Mouse (Mus musculus) lung, postnatal 14 days (tissue): ENCODE data around the gene Mybph.

ENCODE experiments used
- DNase-seq: peaks from one replicate; pipeline ENCODE4 v3.0.0; 2021

Mybph gene

DNA sequence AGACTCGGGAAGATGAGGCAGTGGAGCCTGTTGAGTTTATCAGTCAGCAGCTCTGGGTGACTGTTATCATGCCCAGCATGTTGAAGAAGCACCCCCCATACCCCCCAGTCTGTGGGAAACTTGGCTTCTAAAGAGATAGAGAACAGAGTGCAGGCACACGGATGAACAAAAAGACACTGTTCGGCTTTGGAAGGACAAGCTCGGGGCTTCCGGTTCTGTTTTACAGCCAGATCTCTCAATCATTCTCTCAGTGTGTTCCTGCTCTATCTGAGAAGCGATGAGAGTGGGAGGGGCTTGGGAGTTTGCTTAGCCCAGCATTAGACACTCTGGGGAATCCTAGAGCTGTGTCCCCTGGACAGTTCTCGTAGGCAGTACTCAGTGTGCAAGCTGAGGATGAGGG, 20.2 kb downstream of the Mybph start:
- DNase-seq, result no peak

GRCm38 (mm10) chr1:134215059-134215458, 21.8 kb downstream of the Mybph start:
- no peak for DNase-seq

DNA sequence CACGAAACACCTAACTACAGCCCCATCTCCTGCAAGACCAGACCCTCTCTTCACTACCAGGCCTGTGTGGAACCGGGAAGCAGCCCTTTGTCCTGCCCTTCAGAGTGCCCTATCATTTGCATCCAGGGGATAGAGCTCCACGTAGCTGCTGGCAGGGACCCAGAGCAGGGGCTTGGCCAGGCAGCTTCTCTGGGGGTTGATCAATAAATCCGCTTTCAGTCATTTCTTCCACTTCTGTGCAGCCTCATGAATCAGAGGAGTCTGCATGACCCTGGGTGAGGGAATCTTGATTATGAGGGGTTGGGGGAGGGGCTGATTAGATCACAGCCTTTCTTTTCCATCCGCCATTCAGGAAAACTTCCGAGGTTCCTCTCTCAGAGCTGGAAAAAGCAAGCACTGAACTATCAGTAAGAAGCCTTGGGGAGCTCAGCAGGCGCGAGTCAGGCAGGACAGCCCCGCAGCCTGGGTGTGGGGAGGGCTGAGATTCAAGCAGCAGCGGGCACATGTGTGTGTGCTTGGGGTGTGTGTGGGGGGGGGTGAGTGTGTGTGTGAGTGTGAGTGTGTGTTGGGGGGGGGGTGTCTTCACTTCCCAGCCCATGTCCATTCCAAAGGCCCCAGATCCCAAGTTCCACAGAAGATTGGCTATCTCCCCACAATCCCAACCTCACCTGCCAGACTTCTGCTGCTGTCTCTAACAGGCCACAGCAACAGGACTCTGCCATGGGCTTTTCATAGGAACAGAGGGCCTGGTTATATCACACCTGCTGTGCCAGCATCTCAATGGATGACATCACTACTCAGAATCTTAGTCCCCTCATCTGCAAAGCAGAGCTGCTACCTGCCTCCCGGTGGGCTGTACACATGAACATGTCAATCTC, 22.7 kb downstream of the Mybph start:
- DNase-seq, result no peak

DNA sequence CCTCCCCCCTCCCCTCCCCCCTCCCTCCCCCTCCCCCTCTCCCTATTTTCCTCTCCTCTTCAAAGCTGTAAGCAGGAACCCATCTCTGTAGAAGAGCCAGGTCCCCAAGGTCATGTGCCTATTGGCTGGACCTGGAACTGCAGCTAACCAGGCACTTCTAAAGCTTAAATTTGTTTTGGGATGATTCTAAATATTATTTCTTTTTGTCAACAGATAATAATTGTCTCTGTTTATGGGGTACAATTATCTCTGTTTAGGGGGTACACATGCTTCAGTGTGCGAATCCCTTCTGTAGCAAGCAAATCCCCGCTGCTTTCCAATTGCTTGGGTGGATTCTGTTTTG, 23.4 kb downstream of the Mybph start:
- no peak for DNase-seq

DNA sequence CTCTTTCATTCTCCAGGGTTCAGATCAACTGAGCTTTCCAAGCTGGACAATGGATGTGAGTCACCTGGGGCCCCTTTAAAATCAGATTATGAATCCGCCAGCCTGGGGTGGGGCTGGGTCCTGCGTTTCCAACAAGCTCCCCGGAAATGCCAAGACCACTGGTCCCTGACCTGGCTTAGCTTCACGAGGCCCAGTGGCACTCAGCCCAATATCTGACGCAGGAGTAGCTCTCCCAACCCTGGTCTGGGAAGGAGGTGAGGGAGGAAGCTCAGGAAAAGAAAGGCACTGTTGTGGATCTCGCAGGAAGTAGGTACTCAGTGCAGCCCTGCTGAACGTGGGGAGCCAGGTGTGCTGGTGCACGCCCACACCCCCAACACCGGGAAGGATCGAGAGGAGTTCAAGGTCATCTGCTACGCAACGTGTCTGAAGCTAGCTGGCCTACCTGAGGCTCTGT, 23.8 kb downstream of the Mybph start:
- no peak for DNase-seq

DNA sequence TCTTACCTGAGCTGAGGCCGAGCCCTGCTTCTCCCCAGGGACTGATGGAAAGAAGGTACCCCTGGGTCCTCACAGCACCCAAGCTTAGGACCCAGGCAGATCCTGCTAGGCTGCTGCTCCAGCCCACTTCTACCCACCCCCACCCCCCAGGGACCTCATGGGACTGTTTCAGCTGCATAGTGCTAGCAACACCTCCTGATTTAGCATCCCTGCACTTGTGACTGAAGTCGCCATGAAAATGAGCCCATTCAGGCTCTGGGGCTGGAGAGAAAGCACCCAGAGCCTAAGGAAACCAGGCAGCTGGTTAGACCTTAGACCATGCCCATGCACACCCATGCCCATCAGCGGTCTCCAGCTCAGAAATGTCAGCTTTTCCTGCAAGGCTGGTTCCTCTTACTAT, 24.7 kb downstream of the Mybph start:
- no peak for DNase-seq

GRCm38 (mm10) chr1:134219608-134220007, 26.4 kb downstream of the Mybph start:
- DNase-seq, result no peak

GRCm38 (mm10) chr1:134221172-134221571, 27.9 kb downstream of the Mybph start:
- DNase-seq, result no peak

- DNase-seq, result peak; percentile 55
Measured at GRCm38 (mm10) chr1:134222122-134223055, 29.1 kb downstream of the Mybph start.

- no peak for DNase-seq
Measured at GRCm38 (mm10) chr1:134224649-134225227, 31.5 kb downstream of the Mybph start.

- DNase-seq, result no peak
Measured at GRCm38 (mm10) chr1:134225375-134225774, 32.1 kb downstream of the Mybph start.

DNA sequence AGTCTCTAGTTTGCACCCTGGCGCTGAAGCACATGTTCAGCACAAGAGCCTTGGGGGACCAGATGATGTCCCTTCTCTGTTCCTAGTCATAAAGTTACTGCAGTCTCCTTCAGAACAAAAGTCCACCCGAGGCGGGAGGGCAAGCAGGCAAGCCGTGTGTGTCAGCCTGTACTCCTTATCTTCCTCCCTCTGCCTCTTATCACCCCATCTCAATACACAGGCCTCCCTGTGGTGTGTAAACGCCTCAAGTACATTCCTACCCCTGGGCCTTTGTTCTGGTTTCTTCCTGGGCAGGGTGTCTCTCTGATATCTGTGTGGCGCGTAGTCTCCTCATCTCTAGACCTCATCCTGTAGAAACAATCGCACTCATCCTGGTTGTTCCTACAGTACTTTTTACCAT, 33.5 kb downstream of the Mybph start:
- no peak for DNase-seq

DNA sequence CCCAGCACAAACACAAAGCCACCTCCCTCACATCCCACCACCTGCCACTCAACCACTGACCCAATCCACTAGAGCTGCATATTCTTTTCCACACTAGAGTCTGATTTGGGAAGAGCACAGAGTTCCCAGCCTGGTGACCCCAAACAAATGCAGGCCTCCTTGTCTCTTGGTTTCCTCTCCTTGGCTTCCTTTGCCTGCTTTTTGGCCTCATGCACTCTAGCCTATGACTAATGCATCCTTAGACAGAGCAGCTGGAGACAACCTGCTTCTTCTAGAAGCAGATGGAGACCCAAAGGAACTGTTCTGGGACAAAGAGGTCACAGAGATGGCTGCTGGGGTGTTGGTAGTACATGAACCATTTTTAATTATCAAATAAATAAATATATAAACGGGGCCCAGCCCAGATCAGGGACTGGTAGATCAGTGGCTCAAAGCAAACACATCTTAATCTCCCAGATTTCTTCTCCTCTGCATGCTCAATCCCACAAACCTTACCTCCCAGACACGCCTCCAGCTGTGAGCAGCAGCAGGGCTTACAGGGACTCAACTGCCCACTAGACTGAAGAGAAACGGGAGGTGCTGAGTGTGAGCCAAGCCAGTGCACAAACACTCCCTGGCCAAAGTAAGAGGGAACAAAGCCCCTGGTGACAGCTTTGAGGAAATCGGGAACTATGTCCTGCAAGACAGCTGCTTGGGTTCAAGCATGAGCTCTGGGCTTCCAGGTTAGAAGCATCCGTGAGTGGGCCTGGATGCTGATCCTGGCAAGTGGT, 36.7 kb downstream of the Mybph start:
- no peak for DNase-seq

DNA sequence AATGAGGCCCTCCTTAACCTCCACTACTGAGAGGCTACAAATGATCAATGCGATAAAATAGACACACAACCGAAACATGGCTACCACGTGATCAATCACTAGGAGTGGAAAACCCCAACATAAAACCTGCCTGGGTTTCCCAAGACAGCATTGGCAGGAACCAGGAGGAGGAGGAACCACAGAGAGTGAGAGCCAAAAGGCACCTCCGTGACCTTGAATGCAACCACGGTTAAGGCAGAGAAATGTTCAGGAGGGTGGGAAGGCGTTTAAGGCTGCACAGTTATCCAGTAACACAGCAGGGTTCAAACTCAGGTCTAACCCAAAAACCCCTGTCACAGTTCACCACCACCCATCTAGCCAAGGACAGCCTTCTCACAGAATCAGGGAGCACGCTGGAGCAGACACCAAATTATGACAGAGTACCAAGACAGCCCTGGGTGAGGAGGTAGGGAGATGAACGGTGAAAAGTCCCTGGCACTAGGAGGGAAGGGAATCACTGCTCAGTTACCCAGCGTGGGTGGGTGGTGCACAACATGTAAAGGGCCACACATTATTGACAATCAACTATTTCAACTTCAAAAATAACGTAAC, 37.5 kb downstream of the Mybph start:
- DNase-seq, result no peak

DNA sequence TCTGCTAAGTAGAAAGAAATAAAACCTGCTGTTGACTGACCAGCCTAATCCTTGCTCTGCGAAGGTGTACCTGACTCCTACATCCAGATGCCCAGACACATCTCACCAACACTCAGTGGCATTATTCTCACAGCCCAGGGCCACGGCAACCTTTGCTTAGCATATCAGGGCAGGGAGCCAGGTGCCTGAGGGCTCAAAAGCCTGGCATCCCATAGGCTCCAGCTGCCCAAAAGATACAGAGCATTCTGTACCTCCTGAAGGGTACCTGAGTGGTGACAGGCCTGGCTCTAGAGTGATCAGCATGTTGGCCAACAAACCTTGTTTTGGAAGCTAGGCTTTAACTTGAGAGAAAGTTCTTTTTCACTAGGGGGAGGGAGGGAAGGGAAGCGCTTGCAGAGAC, 38.0 kb downstream of the Mybph start:
- no peak for DNase-seq

GRCm38 (mm10) chr1:134231681-134232080, 38.4 kb downstream of the Mybph start:
- no peak for DNase-seq

DNA sequence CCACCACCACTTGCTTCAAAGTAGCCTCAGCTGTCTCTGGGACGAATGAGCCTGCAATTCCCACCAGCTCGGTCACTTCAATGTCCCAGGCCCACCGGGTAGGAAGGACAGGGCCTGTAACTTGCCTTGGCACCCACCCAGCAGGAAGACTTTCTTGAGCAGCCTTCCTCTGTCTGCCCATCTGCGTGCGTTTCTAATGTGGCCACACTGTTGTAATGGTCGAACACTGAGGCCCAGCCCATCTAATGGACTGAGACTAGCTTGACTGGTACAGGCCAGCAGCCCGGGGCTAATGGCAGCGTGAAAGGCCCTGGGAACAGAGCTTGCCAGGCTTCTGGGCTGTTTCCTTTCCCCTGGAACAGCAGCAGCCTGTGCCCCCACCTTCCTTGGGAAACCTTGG, 39.1 kb downstream of the Mybph start:
- no peak for DNase-seq

DNA sequence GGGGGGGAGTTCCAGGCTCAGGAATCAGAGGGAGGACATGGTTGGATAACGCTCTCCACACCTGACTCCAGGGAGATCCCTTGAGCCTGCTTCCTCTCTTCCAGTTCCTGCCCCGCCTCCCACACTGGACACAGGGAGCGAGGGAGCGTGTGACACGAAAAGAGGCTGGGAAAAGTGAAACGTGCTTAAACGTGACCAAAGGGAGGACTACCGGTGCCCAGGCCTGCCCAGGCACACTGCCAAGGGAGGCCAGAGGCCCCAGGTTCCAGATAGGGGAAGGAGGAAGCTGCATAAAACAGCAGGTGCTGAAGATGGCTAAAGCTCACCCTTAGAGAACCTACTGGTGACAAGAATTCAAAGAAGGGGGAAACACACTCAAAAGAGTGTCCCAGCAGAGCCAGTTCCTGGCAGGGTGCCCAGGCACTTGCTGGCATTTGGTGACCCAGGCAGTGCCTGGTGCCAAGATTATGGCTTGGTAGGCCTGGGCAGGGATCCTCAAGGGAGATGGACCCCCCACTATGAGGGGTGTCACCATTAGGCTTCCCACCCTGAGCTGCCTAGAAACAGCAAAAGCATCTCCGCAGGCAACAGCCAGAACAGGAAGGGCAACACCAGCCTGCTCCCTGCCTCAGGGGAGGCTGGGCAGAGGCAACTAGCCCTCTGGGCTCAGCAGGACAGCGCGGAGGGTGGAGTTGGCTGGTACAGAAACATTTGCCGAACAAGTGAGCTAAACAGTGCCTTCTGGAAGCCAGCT, 39.7 kb downstream of the Mybph start:
- peak; percentile 35 for DNase-seq

DNA sequence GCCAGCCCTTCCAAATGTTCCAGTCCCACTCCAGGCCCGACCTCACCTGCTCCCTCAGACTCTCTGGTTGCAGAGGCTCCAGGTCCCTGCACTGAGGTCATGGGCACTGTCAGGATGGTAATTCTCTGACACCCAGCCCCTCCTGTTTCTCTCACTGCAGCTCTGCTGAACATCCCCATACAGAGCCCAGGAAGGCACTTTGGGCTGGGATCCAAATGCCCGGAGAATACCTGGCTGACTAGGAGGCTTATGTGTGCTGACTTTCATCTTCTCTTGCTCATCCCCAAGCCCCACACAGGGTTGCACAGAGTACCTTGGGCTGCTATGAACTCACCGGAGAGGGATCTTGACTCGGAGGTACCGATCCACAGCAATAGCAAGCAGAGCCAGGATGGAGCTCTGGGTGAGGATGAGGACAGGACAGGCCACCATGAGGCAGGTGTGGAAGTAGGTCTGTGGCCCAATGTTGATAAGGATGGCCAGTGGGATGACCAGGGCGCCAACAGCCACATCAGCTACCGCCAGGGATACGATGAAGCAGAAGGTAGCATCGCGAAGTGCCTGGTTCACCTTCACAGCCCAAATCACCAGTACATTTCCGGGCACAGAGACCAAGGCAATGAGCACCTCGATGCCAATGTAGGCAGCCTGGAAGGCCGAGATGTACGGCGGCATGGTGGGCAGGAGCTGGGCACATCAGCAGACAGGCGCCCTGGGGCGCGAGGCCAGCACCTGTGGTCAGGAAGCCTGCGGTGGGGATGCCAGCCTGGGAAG, 40.6 kb downstream of the Mybph start:
- no peak for DNase-seq
